19 mouse cellular contexts compared by ENCODE assay signal in genomic region chr7:68182773-68183172, GRCm38 (mm10).
DNase-seq lines count a peak whose midpoint lies in the region; ATAC-seq lines count a peak whose summit lies in the region.
"Had no signal": no experiment of that assay in that cellular context is flagged by ENCODE, and none has a peak within 500 bp of the region (broad histone marks: within the 10 kb centered on the region; RNA-seq: fewer than 3 reads in every experiment).

No protein-coding gene starts in this region.

- H3K27me3 ChIP-seq in kidney, embryonic 15.5 days, result no peaks in the 10 kb centered on the region
- no peaks in the 10 kb centered on the region for H3K27me3 ChIP-seq in midbrain, embryonic 11.5 days (ENCODE audit: control insufficient read depth, insufficient read depth, low read length)
- H3K27me3 ChIP-seq in midbrain, embryonic 16.5 days (ENCODE audit: control insufficient read depth, insufficient read depth, low read depth, low read length), result no peaks in the 10 kb centered on the region
- no peaks in the 10 kb centered on the region for H3K27me3 ChIP-seq in hindbrain, embryonic 15.5 days
- no peaks in the 10 kb centered on the region for H3K27me3 ChIP-seq in midbrain, embryonic 14.5 days (ENCODE audit: control insufficient read depth, insufficient read depth, low read length)
- H3K27me3 ChIP-seq: embryonic facial prominence, embryonic 12.5 days; forebrain, embryonic 15.5 days; heart, embryonic 13.5 days; limb, embryonic 13.5 days had no signal

- no peak overlapping the region for H3K4me2 ChIP-seq in kidney, embryonic 15.5 days
- no peak overlapping the region for H3K4me2 ChIP-seq in midbrain, embryonic 11.5 days
- no peak overlapping the region for H3K4me2 ChIP-seq in midbrain, embryonic 16.5 days (ENCODE audit: low read length)
- H3K4me2 ChIP-seq in hindbrain, embryonic 15.5 days, result no peak overlapping the region
- no peak overlapping the region for H3K4me2 ChIP-seq in midbrain, embryonic 14.5 days (ENCODE audit: low read length)
- H3K4me2 ChIP-seq: embryonic facial prominence, embryonic 12.5 days; forebrain, embryonic 15.5 days; heart, embryonic 13.5 days; limb, embryonic 13.5 days had no signal

- ATAC-seq in kidney, embryonic 15.5 days (replicated peaks; ENCODE audit: low FRiP score), result no peak
- ATAC-seq in midbrain, embryonic 11.5 days (ENCODE audit: low FRiP score), result peak; percentile 58; the same call in 1 of the 2 replicates
- no peak for ATAC-seq in midbrain, embryonic 16.5 days
- no peak for ATAC-seq in hindbrain, embryonic 15.5 days (ENCODE audit: low FRiP score, low read depth)
- ATAC-seq in midbrain, embryonic 14.5 days (ENCODE audit: low FRiP score, low TSS enrichment), result no peak
- ATAC-seq: forebrain, embryonic 15.5 days had no signal

- peaks cover 23% of the 10 kb centered on the region for H3K4me1 ChIP-seq in kidney, embryonic 15.5 days
- no peaks in the 10 kb centered on the region for H3K4me1 ChIP-seq in midbrain, embryonic 11.5 days (ENCODE audit: control insufficient read depth, insufficient read depth, low read length)
- H3K4me1 ChIP-seq in midbrain, embryonic 16.5 days (ENCODE audit: control insufficient read depth, insufficient read depth, low read length), result no peaks in the 10 kb centered on the region; the same call in 1 of the 2 replicates
- no peaks in the 10 kb centered on the region; the same call in 1 of the 2 replicates for H3K4me1 ChIP-seq in hindbrain, embryonic 15.5 days (replicated peaks)
- peaks cover 11% of the 10 kb centered on the region; the same call in 1 of the 2 replicates for H3K4me1 ChIP-seq in midbrain, embryonic 14.5 days (ENCODE audit: control insufficient read depth, insufficient read depth, low read length)
- H3K4me1 ChIP-seq: embryonic facial prominence, embryonic 12.5 days; forebrain, embryonic 15.5 days had no signal

- no peak overlapping the region for H3K9ac ChIP-seq in kidney, embryonic 15.5 days
- no peak overlapping the region for H3K9ac ChIP-seq in midbrain, embryonic 11.5 days (ENCODE audit: low read length)
- H3K9ac ChIP-seq in midbrain, embryonic 16.5 days (ENCODE audit: low read depth, low read length), result no peak overlapping the region
- no peak overlapping the region for H3K9ac ChIP-seq in hindbrain, embryonic 15.5 days
- H3K9ac ChIP-seq in midbrain, embryonic 14.5 days (replicated peaks; ENCODE audit: low read length), result no peak overlapping the region
- H3K9ac ChIP-seq: embryonic facial prominence, embryonic 12.5 days; forebrain, embryonic 15.5 days; heart, embryonic 13.5 days; limb, embryonic 13.5 days had no signal

- DNase-seq in kidney, adult 8-10 months, result no peak
- no peak for DNase-seq in midbrain, embryonic 11.5 days (ENCODE audit: low spot score, missing footprints)
- DNase-seq in midbrain, embryonic 14.5 days, result peak; percentile 60
- no peak for DNase-seq in embryo, embryonic 11 days
- DNase-seq: adrenal gland, adult 8-10 months; cerebellum, adult 9-11 months; gastrocnemius, postnatal 14 days; heart, adult 18-20 months; lung, adult 18-20 months; lung, postnatal 14 days; right cerebral cortex, postnatal 4 days had no signal

- 69% methylated on average over 6 of the region's 6 CpGs for WGBS in kidney, embryonic 15.5 days
- WGBS in midbrain, embryonic 11.5 days, result 57% methylated on average over 6 of the region's 6 CpGs
- WGBS in midbrain, embryonic 16.5 days, result 52% methylated on average over 6 of the region's 6 CpGs
- 62% methylated on average over 6 of the region's 6 CpGs for WGBS in hindbrain, embryonic 15.5 days
- WGBS in midbrain, embryonic 14.5 days, result 34% methylated on average over 6 of the region's 6 CpGs

- no peak overlapping the region for H3K4me3 ChIP-seq in kidney, embryonic 15.5 days (replicated peaks)
- no peak overlapping the region for H3K4me3 ChIP-seq in midbrain, embryonic 11.5 days (ENCODE audit: low read depth, low read length)
- H3K4me3 ChIP-seq in midbrain, embryonic 16.5 days (ENCODE audit: low read depth, low read length), result no peak overlapping the region
- no peak overlapping the region for H3K4me3 ChIP-seq in hindbrain, embryonic 15.5 days
- no peak overlapping the region for H3K4me3 ChIP-seq in midbrain, embryonic 14.5 days (replicated peaks; ENCODE audit: low read depth, low read length)
- H3K4me3 ChIP-seq: embryonic facial prominence, embryonic 12.5 days; erythroblast, embryonic 14.5 days; forebrain, embryonic 15.5 days; heart, embryonic 13.5 days; limb, embryonic 13.5 days had no signal

- no peaks in the 10 kb centered on the region for H3K9me3 ChIP-seq in kidney, embryonic 15.5 days (replicated peaks)
- H3K9me3 ChIP-seq in midbrain, embryonic 11.5 days (ENCODE audit: control insufficient read depth, low read length), result no peaks in the 10 kb centered on the region
- no peaks in the 10 kb centered on the region for H3K9me3 ChIP-seq in midbrain, embryonic 16.5 days (replicated peaks; ENCODE audit: control insufficient read depth, low read length, poor library complexity, severe bottlenecking)
- H3K9me3 ChIP-seq in hindbrain, embryonic 15.5 days, result no peaks in the 10 kb centered on the region
- no peaks in the 10 kb centered on the region for H3K9me3 ChIP-seq in midbrain, embryonic 14.5 days (ENCODE audit: control insufficient read depth, low read length)
- H3K9me3 ChIP-seq: embryonic facial prominence, embryonic 12.5 days; forebrain, embryonic 15.5 days; heart, embryonic 13.5 days; limb, embryonic 13.5 days had no signal

- peak overlapping the region; percentile 46; the same call in 1 of the 2 replicates for H3K27ac ChIP-seq in kidney, embryonic 15.5 days
- no peak overlapping the region for H3K27ac ChIP-seq in midbrain, embryonic 11.5 days (ENCODE audit: low read depth, low read length)
- H3K27ac ChIP-seq in midbrain, embryonic 16.5 days (ENCODE audit: low read length), result no peak overlapping the region; the same call in 1 of the 2 replicates
- peak overlapping the region; percentile 17; the same call in 1 of the 2 replicates for H3K27ac ChIP-seq in hindbrain, embryonic 15.5 days (replicated peaks)
- peak overlapping the region; percentile 63 for H3K27ac ChIP-seq in midbrain, embryonic 14.5 days (replicated peaks; ENCODE audit: low read depth, low read length)
- H3K27ac ChIP-seq: embryonic facial prominence, embryonic 12.5 days; forebrain, embryonic 15.5 days; heart, embryonic 13.5 days; limb, embryonic 13.5 days had no signal

- H3K36me3 ChIP-seq in kidney, embryonic 15.5 days, result peaks cover 49% of the 10 kb centered on the region
- H3K36me3 ChIP-seq in midbrain, embryonic 11.5 days (ENCODE audit: control insufficient read depth, insufficient read depth, low read length), result peaks cover 14% of the 10 kb centered on the region
- peaks cover 21% of the 10 kb centered on the region for H3K36me3 ChIP-seq in midbrain, embryonic 16.5 days (ENCODE audit: control insufficient read depth, insufficient read depth, low read length)
- H3K36me3 ChIP-seq in hindbrain, embryonic 15.5 days, result peaks cover 29% of the 10 kb centered on the region
- peaks cover 33% of the 10 kb centered on the region for H3K36me3 ChIP-seq in midbrain, embryonic 14.5 days (ENCODE audit: control insufficient read depth, insufficient read depth, low read length)

Comparison
In these comparisons a context has a peak if more than half of its experiments do, and no peak if none do; other contexts are left out.
1. H3K27ac ChIP-seq: peak in kidney, embryonic 15.5 days (single experiment), hindbrain, embryonic 15.5 days (single experiment) and midbrain, embryonic 14.5 days (single experiment); none in midbrain, embryonic 11.5 days (single experiment) and midbrain, embryonic 16.5 days (single experiment).